Mouse (Mus musculus) monocyte, adult 5-6 weeks (primary cell): ENCODE results near the gene Rapgef1. TPM values are rescaled to one million over a fixed set of nuclear protein-coding genes. Genes with fewer than 3 reads are reported as not detected.

ENCODE experiments used
- ATAC-seq: fragments of 153-309, 156-312 bp; replicated peaks from 2 replicates; pipeline ENCODE4 v1.8.0; 2017; ENCODE audit warnings: mild to moderate bottlenecking; ENCODE audit not compliant: low TSS enrichment, insufficient number of reproducible peaks, severe bottlenecking, poor library complexity, low FRiP score
- total RNA-seq: library from RNA; stranded (forward); fragments of 200-1000, 200-491, 200-594 nt; gene quantifications from 3 replicates; pipeline ENCODE4 v1.2.3, GENCODE M21; 2017

Rapgef1 gene
- total RNA-seq, 1 experiment from 2014 or later: 62.3 TPM

DNA sequence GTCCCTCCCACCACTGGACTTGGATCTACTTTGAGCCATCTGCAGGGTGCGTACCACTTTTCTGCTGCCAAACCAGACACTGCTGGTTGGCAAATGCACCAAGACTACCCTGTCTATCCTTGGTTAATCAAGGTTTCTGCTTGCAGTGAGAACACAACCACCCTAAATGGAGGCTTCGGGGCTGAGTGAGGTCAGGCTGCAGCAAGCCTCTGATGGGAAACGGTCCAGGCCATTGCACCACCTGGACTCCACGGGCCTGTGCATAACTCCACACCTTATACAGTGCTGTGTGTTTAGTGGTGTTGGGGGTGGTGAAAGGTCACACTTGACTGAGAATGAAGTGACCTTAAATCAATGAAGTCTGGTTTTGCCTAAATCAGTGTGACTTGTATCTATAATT, 47.6 kb downstream of the Rapgef1 start:
- ATAC-seq: no peak

GRCm38 (mm10) chr2:29668011-29668691, 48.6 kb downstream of the Rapgef1 start:
- ATAC-seq: no peak

GRCm38 (mm10) chr2:29668963-29669362, 49.4 kb downstream of the Rapgef1 start:
- no peak for ATAC-seq

DNA sequence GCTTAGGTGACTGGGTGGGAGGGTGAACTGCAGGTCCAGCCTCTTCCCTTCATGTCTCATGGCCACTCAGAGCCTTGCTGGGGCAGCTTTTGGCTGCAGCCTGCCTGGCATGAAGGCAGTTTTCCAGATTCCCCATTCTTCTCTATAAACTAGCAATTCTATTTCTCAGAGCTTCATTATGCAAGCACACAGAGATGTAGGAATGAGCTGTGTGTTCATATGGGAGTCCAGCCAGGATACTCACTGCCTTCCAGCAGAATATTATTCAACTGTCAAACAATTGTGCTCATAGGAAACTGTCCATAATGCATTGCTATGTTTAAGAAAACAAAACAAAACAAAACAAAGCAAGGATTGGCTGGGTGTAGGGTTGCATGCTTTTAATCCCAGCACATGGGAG, 50.2 kb downstream of the Rapgef1 start:
- no peak for ATAC-seq

GRCm38 (mm10) chr2:29670231-29670991, 50.9 kb downstream of the Rapgef1 start:
- ATAC-seq: peak; percentile 48

DNA sequence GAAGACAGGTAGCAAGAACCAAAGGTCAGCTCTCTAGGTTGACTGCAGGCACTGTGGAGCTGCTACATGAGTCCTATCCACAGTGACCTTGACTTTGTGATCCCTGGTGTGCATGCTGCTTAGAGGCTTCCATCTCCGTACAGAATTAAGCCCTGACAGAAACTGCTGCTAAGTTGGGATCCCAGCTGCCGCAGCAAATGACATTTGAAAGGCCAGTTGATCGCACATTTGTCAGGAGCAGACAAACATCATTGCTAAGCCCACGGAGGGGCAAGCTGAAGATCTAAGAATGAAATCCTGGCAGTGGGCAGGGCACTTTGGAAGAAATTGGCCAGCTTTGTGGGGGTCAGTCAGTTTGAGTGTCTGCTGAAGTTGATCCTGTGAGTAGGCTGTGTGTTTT, 51.9 kb downstream of the Rapgef1 start:
- no peak for ATAC-seq

DNA sequence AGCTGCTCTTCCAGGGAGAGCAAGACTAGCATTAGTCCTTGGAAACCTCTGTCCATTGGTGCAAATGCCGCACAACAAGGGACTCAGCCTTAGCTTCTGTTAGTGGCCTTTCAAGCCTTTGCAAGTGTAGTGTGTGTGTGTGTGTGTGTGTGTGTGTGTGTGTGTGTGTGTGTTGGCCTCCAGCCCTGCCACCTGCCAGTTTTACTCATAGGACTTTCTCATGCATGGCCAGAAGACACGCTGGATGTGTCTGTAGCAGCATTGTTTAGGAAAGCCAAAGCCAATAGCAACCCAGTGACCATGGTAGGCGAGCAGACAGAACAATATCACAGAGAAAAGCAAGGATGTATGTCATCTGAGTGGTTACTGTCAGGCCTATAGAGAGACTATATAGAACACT, 52.3 kb downstream of the Rapgef1 start:
- no peak for ATAC-seq

GRCm38 (mm10) chr2:29672746-29673536, 53.4 kb downstream of the Rapgef1 start:
- peak; percentile 90 for ATAC-seq

DNA sequence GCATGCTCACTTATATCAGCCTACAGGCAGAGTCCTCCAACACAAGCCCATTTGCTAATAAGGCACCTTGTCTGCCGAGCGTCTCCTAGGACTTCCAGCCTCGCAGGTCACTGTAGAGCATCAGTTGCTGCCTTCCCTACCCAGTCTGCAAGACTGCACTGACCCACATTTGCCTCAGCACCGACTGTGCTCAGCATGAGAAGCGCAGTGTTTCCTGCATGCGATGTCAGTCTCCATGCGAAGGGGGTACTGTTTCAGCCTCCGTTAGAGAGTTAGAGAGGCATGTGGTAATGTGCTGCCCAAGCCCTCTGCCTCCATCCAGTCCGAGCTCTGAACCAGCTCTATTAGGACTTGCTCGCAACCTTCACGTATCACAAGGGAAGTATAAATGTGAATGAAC, 54.6 kb downstream of the Rapgef1 start:
- ATAC-seq: no peak

GRCm38 (mm10) chr2:29674545-29674944, 55.0 kb downstream of the Rapgef1 start:
- no peak for ATAC-seq

GRCm38 (mm10) chr2:29675846-29676245, 56.3 kb downstream of the Rapgef1 start:
- no peak for ATAC-seq

- no peak for ATAC-seq
These were observed 57.0 kb downstream of the Rapgef1 start for GRCm38 (mm10) chr2:29676513-29676912.

- ATAC-seq: no peak
These were observed 58.3 kb downstream of the Rapgef1 start for GRCm38 (mm10) chr2:29677842-29678241.

DNA sequence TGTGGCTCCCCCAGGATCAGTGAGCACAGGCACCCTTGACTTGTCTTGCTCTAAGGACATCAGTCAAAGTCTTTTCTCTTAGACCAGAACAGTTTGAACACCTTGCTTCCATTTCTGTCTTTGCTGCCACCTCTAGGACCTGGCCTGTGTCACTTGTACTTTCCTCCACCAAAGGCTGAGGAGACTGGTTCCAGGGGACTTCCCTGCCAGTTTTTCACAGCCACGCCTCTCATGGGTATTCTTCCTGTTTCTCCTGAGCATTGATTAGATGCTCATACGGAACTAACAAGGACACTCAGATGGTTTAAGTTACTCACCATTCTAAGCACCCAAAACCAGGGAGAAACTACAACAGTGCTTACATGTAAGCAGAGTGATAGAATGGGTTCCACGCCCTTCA, 59.0 kb downstream of the Rapgef1 start:
- ATAC-seq: peak; percentile 91

- ATAC-seq: no peak
These were observed 60.4 kb downstream of the Rapgef1 start for GRCm38 (mm10) chr2:29679710-29680584.

DNA sequence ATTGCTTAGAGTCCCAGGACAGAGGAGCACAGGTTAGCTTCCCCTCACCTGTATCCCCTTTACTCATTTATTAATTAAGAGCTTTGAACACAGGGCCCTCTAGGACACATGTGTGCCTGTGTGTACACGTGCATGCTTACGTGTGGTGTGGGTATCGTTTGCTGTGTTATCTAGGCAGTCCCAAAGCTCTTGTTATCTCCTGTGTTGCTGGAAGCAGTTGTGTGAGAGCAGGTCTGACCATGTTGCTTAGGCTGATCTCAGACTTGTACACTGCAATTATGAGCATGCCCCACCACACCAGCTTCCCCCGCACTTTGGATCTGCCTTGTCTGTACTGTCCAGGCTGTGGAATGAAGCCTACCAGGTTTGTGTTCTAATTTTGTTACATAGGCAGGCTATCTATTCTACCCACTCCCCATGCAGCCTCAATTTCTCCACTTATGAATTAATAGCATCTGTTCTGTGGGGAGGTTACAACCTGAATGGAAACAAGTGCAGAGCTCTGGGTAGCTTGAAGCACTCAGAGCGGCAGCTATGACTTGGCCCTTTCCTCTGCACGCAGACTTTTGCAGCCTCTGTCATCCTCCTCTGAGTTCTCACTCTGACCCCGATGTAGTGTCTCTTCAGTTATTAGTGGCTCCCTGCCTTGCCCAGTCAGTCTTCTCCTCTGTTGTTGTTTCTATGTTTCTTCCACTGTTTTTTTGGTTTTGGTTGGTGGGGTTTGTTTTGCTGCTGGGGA, 63.9 kb downstream of the Rapgef1 start:
- no peak for ATAC-seq

- ATAC-seq: no peak
These were observed 65.0 kb downstream of the Rapgef1 start for GRCm38 (mm10) chr2:29684498-29684897.

DNA sequence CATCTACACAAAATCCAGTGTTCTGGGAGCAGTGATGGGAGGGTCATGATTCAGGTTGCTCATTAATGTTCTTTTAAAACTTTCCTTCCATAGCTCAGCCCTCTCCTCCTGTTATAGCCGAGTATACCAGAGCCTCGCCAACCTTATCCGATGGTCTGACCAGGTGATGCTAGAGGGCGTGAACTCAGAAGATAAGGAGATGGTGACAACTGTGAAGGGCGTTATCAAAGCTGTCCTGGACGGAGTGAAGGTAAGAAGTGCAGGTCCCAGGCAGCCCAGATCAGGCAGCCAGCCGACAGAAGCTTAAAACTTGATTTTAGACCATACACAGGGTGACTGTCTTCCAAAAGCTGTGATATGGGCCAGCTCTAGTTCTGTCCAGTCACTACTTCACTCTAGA, 69.5 kb downstream of the Rapgef1 start:
- ATAC-seq: no peak
